Mouse (Mus musculus): ENCODE results near the gene Acoxl. TPM values are rescaled to one million over a fixed set of nuclear protein-coding genes. Genes with fewer than 3 reads are reported as not detected.

The Acoxl gene
- polyA plus RNA-seq, 1 experiment from 2014 or later = not detected

DNA sequence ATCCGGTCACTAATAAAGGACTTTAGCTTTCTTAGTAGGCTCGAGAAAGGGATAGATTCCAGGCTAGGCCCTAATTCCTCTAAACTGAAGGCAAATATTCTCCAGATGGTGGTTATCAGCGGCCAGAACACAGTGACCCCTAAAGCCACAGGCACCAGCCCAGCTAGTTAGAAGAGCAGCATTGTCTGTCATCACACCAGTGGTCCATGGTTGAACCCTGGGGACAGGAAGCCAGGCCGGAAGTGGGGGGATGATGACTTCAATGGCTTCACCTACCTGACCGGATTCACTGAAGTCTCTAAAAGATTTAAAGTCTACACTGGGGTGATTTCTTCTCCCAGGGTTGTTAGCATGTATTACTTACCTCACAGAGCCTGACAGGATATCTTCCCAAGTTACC, 310.9 kb downstream of the Acoxl start:
- H3K9ac ChIP-seq = no peak overlapping the region
- H3K36me3 ChIP-seq (replicated peaks) = peaks cover 34% of the 10 kb centered on the region
- no peak overlapping the region for H3K27ac ChIP-seq (replicated peaks)
- H3K4me1 ChIP-seq (replicated peaks) = peaks cover 49% of the 10 kb centered on the region
- H3K4me3 ChIP-seq (replicated peaks) = no peak overlapping the region
- 83% methylated on average over 5 of the region's 5 CpGs for WGBS (ENCODE audit: insufficient replicate concordance)
- no peak for ATAC-seq (ENCODE audit: insufficient read depth)
- no peak overlapping the region for H3K4me2 ChIP-seq
- H3K9me3 ChIP-seq (replicated peaks) = no peaks in the 10 kb centered on the region
- H3K27me3 ChIP-seq = no peaks in the 10 kb centered on the region

DNA sequence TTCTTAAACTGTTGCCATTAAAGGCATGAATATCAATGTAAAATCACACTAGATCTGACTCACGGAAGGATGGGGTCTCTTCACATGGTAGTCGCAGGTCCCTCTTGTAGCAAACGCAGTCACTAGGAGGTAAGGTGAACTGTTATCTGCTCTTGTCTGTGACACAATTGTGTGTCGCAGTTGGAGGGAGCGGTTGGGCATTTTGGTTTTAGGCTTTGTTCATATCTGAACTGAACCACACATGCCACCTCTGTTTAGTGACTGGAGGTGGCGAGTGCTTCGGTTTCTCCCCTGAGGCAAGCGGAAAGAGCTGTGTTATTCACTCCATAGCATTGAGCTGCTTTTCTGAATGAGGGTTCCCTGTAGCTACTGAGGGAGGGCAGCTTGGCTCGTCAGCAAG, 313.5 kb downstream of the Acoxl start:
- peaks cover 50% of the 10 kb centered on the region for H3K4me1 ChIP-seq (replicated peaks)
- H3K9me3 ChIP-seq (replicated peaks) = no peaks in the 10 kb centered on the region
- H3K4me3 ChIP-seq (replicated peaks) = no peak overlapping the region
- H3K36me3 ChIP-seq (replicated peaks) = peaks cover 29% of the 10 kb centered on the region
- no peaks in the 10 kb centered on the region for H3K27me3 ChIP-seq
- no peak for ATAC-seq (ENCODE audit: insufficient read depth)
- 40% methylated on average over 9 of the region's 9 CpGs for WGBS (ENCODE audit: insufficient replicate concordance)
- H3K27ac ChIP-seq (replicated peaks) = no peak overlapping the region
- H3K9ac ChIP-seq = no peak overlapping the region
- H3K4me2 ChIP-seq = no peak overlapping the region

DNA sequence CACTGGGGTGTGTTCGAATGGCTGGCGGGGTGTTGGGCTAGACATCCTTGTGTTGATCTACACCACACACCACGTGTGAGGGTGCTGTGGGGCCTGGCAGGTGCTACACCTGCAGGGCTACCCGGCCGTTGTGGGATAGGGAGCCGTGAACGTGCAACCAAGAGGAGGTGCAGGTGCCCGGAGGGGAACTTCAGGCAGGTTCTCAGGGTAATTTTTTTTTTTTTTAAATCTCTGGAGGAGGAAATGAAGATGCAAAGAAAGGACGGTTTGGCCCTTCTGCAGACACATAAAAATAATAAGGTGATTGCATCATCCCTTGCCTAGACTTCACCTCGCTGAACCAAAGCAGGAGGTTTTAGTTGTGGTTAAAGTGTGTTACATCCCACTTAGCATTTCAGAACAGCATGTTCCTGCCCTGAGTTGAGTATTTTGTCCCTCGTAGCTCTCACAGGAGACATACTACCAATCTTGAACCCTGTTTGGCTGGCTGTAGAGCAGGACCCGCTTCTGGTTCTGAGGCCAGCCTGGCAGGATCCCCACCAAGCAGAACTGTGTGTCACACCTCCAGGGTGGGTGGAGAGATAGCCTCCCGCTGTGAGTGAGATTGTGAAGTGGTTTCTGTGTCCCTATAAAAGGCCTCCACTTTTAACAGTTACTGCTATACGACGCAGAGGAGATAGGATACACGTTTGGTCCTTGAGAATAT, 314.3 kb downstream of the Acoxl start:
- Histone ChIP-seq H3K4me3 (replicated peaks) (no peak overlapping the region), H3K4me1 (replicated peaks) (peaks cover 56% of the 10 kb centered on the region), H3K4me2 (no peak overlapping the region; the same call in 1 of the 2 replicates), H3K9ac (no peak overlapping the region), H3K9me3 (replicated peaks) (no peaks in the 10 kb centered on the region), H3K27ac (replicated peaks) (peak overlapping the region; percentile 24; the same call in 1 of the 2 replicates), H3K36me3 (replicated peaks) (peaks cover 26% of the 10 kb centered on the region), H3K27me3 (no peaks in the 10 kb centered on the region)
- peak; percentile 26; the same call in 1 of the 2 replicates for ATAC-seq (ENCODE audit: insufficient read depth)
- WGBS (ENCODE audit: insufficient replicate concordance) = 51% methylated on average over 16 of the region's 16 CpGs

DNA sequence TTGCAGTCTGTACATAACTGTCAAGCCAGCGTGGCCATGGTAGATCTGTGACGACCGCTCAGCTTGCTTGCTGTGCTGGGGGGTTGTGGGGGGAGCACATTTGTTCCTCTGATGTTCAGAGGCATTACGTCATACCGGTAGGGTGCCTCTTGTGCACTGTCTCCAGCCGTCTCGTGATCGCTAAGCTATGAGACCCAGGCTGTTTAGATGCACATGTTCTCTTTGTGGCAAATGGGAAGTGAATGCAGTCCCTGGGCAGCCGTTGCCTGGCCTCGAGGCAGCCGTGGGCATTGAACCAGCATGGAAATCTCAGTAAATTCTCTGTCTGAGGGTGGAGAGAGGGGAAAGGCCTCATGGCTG, 314.9 kb downstream of the Acoxl start:
- Histone ChIP-seq H3K9me3 (replicated peaks) (no peaks in the 10 kb centered on the region), H3K36me3 (replicated peaks) (peaks cover 25% of the 10 kb centered on the region), H3K27me3 (no peaks in the 10 kb centered on the region), H3K4me3 (replicated peaks) (no peak overlapping the region), H3K4me2 (no peak overlapping the region; the same call in 1 of the 2 replicates), H3K9ac (no peak overlapping the region), H3K27ac (replicated peaks) (no peak overlapping the region; the same call in 1 of the 2 replicates), H3K4me1 (replicated peaks) (peaks cover 60% of the 10 kb centered on the region)
- ATAC-seq (ENCODE audit: insufficient read depth) = no peak
- 50% methylated on average over 11 of the region's 11 CpGs for WGBS (ENCODE audit: insufficient replicate concordance)

DNA sequence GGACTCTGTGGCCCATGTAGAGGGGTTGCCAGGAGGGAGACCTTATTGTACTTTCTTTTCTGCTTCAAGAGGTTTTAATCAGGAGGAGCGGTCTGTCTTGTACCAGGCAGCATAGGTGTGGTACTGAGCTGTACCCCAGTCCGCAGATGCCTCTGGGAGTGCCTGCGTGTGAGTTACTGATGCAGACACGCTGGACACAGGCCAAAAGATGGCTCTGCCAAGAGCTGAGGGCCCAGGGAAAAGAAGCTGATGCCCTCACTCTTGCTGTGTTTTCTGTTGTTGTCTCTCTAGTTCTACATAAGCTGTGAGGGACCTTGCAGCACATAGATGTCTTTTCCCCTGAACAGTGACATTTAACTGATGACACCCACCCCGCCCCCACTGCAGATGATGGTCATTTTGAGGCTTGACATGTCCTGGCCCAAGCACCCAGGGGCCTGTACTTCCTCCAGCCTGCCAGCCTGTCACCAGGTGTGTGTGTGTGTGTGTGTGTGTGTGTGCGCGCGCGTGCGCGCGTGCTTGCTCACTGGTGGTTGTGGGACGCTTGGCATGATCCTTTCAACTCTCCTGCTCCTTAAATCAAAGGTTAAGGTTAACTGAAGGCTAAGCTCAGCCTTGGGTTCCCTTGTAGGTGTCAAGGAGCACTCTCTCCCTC, 316.9 kb downstream of the Acoxl start:
- H3K9me3 ChIP-seq (replicated peaks) = no peaks in the 10 kb centered on the region
- H3K27me3 ChIP-seq = no peaks in the 10 kb centered on the region
- H3K4me1 ChIP-seq (replicated peaks) = peaks cover 64% of the 10 kb centered on the region
- H3K36me3 ChIP-seq (replicated peaks) = peaks cover 30% of the 10 kb centered on the region
- H3K9ac ChIP-seq = no peak overlapping the region
- ATAC-seq (ENCODE audit: insufficient read depth) = no peak
- 83% methylated on average over 13 of the region's 13 CpGs for WGBS (ENCODE audit: insufficient replicate concordance)
- no peak overlapping the region for H3K4me3 ChIP-seq (replicated peaks)
- H3K27ac ChIP-seq (replicated peaks) = peak overlapping the region; percentile 29; the same call in 1 of the 2 replicates
- H3K4me2 ChIP-seq = no peak overlapping the region

DNA sequence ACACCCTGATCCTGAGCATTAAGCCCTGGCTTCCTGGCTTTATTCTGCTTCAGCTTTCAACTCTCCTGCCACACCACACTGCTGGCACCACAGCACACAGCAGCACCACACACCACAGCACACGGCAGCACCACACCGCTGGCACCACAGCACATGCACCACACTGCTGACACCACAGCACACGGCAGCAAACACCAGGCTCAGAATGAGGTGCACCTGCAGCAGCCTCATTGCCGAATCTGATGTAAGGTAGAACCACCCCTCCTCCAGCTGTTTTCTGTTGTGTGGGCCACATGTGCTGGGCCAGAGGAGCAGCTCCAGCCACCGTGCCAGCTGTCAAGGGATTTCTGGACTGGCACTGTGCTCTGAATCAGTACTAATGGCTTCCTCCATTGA, 317.4 kb downstream of the Acoxl start:
- Histone ChIP-seq H3K4me3 (replicated peaks) (no peak overlapping the region), H3K36me3 (replicated peaks) (peaks cover 25% of the 10 kb centered on the region)

DNA sequence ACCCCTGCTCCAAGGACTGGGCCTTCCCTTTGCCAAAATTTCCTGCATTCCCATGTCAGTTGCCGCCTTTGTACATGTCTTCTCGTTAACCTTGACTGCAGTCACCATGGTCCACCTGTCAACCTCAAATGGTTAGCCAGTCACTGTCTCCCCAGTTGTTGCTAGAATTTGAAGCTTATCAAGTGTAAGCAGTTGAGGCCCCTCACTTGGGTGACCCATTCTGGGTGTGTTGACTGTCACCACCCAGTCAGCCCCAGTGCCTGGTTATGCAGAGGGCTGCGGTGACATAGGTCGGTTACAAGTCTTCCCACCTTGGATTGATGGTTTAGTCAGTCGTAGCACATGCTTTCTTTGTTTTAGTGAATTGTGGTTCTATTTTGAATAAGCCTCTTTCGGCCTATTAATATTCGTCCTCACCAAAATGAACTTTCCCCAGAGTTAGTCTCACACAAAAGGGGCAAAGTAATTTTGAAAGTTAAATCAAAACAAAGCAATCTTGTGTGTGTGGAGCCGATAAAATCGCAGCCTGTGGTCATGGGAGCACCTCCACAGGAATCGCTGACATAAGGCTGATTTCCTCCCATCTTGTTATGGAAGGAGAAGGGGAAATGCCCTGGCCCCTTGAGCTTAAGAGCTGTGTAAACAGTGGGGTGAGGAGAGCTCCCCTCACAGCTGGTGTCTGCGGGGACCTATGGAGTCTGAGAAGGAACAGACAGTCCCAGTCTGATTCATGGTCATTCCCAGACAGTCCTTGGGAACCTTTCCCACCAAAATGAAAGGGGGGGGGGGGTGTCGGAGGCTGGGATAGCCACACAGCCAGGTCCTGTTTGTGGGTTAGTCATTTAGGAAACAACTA, 318.1 kb downstream of the Acoxl start:
- H3K9ac ChIP-seq = no peak overlapping the region
- no peaks in the 10 kb centered on the region for H3K27me3 ChIP-seq
- WGBS (ENCODE audit: insufficient replicate concordance) = 24% methylated on average over 12 of the region's 12 CpGs
- peak overlapping the region; percentile 38 for H3K27ac ChIP-seq (replicated peaks)
- peaks cover 58% of the 10 kb centered on the region for H3K4me1 ChIP-seq (replicated peaks)
- H3K36me3 ChIP-seq (replicated peaks) = peaks cover 22% of the 10 kb centered on the region
- ATAC-seq (ENCODE audit: insufficient read depth) = peak; percentile 79
- H3K4me3 ChIP-seq (replicated peaks) = no peak overlapping the region
- peak overlapping the region; percentile 42 for H3K4me2 ChIP-seq
- H3K9me3 ChIP-seq (replicated peaks) = no peaks in the 10 kb centered on the region

More for the DNA sequence above, 317.4 kb downstream of the Acoxl start:
- Histone ChIP-seq H3K4me1 (replicated peaks) (peaks cover 64% of the 10 kb centered on the region), H3K27ac (replicated peaks) (peak overlapping the region; percentile 29; the same call in 1 of the 2 replicates), H3K27me3 (no peaks in the 10 kb centered on the region), H3K9ac (no peak overlapping the region), H3K9me3 (replicated peaks) (no peaks in the 10 kb centered on the region), H3K4me2 (peak overlapping the region; percentile 42)
- 67% methylated on average over 5 of the region's 5 CpGs for WGBS (ENCODE audit: insufficient replicate concordance)
- ATAC-seq (ENCODE audit: insufficient read depth) = no peak

DNA sequence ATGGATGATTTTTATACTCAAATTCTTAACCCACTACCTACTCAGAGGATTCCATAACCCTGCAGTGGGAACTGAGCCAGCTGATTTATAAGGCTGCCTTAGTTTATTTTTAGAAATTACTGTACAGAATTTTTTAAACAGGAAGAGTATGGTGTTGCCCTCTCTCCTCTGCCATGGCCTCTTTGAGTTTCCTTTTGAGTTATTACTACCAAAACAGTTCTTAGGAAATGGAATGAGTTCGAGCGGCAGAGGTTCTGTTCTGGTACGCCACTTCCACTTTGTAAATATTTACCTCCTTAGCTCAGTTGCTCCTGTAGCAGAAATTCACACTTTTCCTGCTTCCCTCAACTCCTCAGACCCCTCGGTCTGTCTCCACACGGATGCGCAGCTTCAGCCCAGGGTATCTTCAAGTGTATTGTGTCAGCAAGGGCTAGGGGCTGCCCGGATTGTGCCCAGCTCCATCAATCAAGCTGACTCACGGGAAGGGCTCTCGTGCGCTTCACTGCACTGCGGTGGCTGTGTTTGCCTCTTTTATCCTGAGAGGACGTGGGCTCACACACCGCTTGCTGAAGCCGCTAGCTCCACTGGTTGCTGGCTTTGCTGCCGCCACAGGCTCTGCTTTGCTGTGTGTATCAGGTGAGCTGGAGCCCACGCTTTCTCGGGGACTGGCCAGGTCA, 320.2 kb downstream of the Acoxl start:
- H3K36me3 ChIP-seq (replicated peaks) = peaks cover 22% of the 10 kb centered on the region
- ATAC-seq (ENCODE audit: insufficient read depth) = no peak
- WGBS (ENCODE audit: insufficient replicate concordance) = 66% methylated on average over 17 of the region's 17 CpGs
- H3K9ac ChIP-seq = no peak overlapping the region
- H3K4me3 ChIP-seq (replicated peaks) = no peak overlapping the region
- no peak overlapping the region for H3K4me2 ChIP-seq
- H3K4me1 ChIP-seq (replicated peaks) = peaks cover 37% of the 10 kb centered on the region
- H3K27ac ChIP-seq (replicated peaks) = no peak overlapping the region
- H3K27me3 ChIP-seq = no peaks in the 10 kb centered on the region
- H3K9me3 ChIP-seq (replicated peaks) = no peaks in the 10 kb centered on the region

DNA sequence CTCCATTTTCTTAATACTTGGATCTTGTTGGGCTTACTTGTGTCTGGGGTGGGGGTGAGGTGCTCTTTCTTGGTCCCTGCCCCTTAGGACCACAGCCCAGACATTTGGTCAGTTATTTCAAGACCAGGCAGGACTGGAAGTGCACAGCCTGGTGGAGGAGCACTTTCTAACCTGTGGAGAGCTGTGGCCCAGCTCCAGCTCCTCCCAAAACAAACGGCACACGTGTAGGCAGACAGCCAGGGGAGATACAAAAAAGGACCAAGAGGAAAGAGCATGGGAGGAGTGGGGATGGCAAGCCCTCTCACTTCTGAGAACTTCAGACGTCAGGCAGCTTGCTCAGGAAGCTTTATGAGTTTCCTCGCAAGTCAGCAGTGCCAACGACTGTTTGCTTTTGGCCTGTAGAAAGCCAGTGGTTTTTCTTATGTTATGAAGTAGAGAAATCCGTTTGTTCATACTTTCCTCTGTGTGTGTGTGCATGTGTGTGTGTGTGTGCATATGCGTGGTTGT, 321.0 kb downstream of the Acoxl start:
- no peak for ATAC-seq (ENCODE audit: insufficient read depth)
- Histone ChIP-seq H3K4me3 (replicated peaks) (no peak overlapping the region), H3K27me3 (no peaks in the 10 kb centered on the region), H3K4me2 (no peak overlapping the region), H3K36me3 (replicated peaks) (peaks cover 18% of the 10 kb centered on the region), H3K4me1 (replicated peaks) (peaks cover 35% of the 10 kb centered on the region), H3K27ac (replicated peaks) (no peak overlapping the region), H3K9ac (no peak overlapping the region), H3K9me3 (replicated peaks) (no peaks in the 10 kb centered on the region)
- 57% methylated on average over 7 of the region's 7 CpGs for WGBS (ENCODE audit: insufficient replicate concordance)

DNA sequence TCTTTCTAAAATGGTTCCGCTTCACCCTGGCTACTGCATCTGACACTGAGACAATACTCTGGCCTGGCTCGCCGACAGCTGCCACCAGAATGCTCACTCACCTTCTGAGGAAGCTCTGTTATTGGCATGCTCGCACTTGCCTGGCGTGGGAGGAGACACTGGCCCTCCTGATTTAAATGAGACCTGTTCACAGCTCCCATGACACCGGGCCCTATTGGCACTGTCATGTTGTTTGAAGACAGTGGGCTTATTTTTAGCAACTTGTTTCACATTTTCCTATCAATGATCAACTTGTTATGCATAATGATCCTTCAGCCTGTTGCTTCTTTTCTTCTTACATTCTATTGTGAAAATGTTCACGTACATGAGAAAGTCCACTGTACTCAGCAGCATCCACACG, 324.5 kb downstream of the Acoxl start:
- Histone ChIP-seq H3K9me3 (replicated peaks) (no peaks in the 10 kb centered on the region), H3K9ac (no peak overlapping the region), H3K36me3 (replicated peaks) (peaks cover 12% of the 10 kb centered on the region), H3K27ac (replicated peaks) (no peak overlapping the region), H3K27me3 (no peaks in the 10 kb centered on the region), H3K4me2 (no peak overlapping the region), H3K4me1 (replicated peaks) (peaks cover 24% of the 10 kb centered on the region), H3K4me3 (replicated peaks) (no peak overlapping the region)
- no peak for ATAC-seq (ENCODE audit: insufficient read depth)
- 72% methylated on average over 8 of the region's 8 CpGs for WGBS (ENCODE audit: insufficient replicate concordance)
